Mouse (Mus musculus) cortical plate, adult 2 months (tissue): ENCODE results near the gene Igfbp1. TPM values are rescaled to one million over a fixed set of nuclear protein-coding genes. Genes with fewer than 3 reads are reported as not detected.

Experiments
- H3K27ac ChIP-seq: fragments of 200-500 bp; 2 replicates; pipeline ENCODE4 v1.5.1; 2012; ENCODE audit warnings: low read length, control low read depth, inconsistent platforms; ENCODE audit not compliant: insufficient read depth
- H3K4me1 ChIP-seq: fragments of 200-500 bp; 2 replicates; pipeline ENCODE4 v1.6.1; 2011; ENCODE audit warnings: low read length; ENCODE audit not compliant: control insufficient read depth, insufficient read depth
- H3K4me3 ChIP-seq: fragments of 200-500 bp; 2 replicates; pipeline ENCODE4 v1.5.1; 2011; ENCODE audit warnings: mild to moderate bottlenecking, low read length, control low read depth; ENCODE audit not compliant: insufficient read depth
- CTCF ChIP-seq: fragments of 200-500 bp; IDR thresholded peaks from 2 replicates; pipeline ENCODE4 v1.5.1; 2011; ENCODE audit warnings: mild to moderate bottlenecking, control low read depth, low read length; ENCODE audit not compliant: insufficient read depth; ENCODE audit errors: extremely low read depth
- POLR2A ChIP-seq: fragments of 200-500 bp; IDR thresholded peaks from 2 replicates; pipeline ENCODE4 v1.6.1; 2011; ENCODE audit warnings: mild to moderate bottlenecking, low read length, control low read depth; ENCODE audit not compliant: insufficient read depth; ENCODE audit errors: extremely low read depth
- polyA plus RNA-seq: library from polyadenylated mRNA; depleted of rRNA; stranded (reverse); fragments of >200 nt; gene quantifications from 2 replicates; pipeline ENCODE4 v1.2.3, GENCODE M21; 2012; rRNA removed

Igfbp1 gene
- polyA plus RNA-seq: 0.17 and 0.26 TPM in 2 replicates

DNA sequence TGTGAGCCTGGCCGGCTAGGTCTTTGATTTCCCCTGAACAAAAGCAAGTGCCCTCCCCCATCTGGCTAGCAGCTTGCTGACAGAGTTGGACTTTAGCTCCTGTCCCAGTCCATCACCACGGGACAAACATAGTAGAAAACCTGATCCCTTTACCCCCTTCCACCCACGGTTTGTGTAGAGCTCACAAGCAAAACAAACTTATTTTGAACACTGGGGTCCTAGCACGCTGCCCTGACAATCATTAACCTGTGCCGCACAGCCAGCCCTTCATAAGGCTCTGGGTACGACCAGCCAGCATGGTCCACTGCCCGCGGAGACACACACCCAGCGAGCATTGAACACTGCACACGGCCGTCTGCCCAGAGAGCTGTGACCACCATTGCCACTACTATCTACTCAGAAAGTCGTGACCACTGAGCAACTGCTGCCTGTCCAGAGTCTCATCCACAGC, at the start of gene Igfbp1:
Igfbp1 (plus strand) TSS at position 292 of the 451 bp plus-strand sequence.
- TF ChIP-seq POLR2A (no peak), CTCF (no peak)
- no peaks in the 10 kb centered on the region for H3K4me1 ChIP-seq
- no peak within 1 kb of the TSS for H3K4me3 ChIP-seq
- no peak within 1 kb of the TSS for H3K27ac ChIP-seq

DNA sequence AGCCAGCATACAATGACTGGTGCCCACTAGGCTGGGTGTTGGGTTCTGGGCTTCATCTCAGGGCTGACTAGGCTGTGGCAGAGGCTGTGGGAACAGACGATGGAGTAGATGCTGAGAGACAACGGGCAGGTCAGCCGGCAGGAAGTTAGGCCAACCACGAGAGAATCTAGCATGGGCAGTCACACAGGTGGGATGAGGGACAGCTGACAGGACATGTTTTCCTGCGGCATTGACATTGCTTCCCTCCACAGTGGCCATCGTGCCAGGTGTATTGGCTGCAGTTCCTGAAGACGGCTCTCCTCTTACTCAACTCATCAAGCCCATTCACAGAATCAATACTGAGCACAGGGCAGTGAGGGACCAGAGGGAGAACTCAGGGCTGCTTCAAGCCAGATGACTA, 49.6 kb upstream of the Igfbp1 start:
- Histone ChIP-seq H3K4me3 (no peak overlapping the region), H3K27ac (no peak overlapping the region), H3K4me1 (no peaks in the 10 kb centered on the region)
- TF ChIP-seq CTCF (no peak), POLR2A (no peak)

DNA sequence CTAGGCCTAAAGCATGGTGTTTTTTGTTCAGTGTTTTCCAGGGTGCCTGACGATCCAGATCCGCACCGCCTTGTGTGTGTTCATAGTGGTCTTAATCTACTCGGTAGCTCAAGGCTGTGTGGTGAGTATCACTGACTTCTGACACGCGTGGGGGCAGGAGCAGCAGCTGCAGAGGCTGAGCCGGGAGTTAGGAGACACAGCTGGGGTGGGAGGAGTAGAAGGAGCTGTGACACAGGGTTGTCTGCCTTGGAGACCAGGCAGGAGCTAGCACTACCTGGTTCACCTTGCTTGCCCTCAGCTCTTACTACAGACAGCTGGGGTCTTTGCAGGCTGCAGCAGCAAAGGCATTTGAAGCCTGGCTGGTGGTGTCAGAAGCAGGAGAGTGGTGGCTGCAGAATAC, 48.1 kb upstream of the Igfbp1 start:
- Histone ChIP-seq H3K4me1 (no peaks in the 10 kb centered on the region), H3K4me3 (no peak overlapping the region), H3K27ac (no peak overlapping the region)
- TF ChIP-seq CTCF (no peak), POLR2A (no peak)

DNA sequence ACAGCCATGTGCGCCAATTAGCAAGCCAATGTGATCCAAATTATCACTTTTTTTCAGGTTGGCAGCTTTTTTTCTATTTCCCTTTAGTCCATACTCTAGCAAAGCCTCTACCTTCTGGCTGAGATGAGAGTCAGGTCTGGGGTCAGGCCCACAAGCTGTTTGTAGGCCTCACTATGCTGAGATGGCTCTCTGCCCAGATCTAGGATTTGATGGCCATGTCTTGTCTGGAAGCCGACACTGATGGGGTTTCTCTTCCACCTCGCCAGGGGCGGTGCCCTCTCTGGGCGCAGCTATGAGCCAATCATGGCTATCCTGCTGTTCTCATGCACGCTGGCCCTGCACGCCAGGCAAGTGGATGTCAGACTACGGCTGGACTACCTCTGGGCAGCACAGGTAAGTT, 47.1 kb upstream of the Igfbp1 start:
- TF ChIP-seq CTCF (no peak), POLR2A (no peak)
- Histone ChIP-seq H3K4me1 (no peaks in the 10 kb centered on the region), H3K27ac (no peak overlapping the region), H3K4me3 (no peak overlapping the region)

DNA sequence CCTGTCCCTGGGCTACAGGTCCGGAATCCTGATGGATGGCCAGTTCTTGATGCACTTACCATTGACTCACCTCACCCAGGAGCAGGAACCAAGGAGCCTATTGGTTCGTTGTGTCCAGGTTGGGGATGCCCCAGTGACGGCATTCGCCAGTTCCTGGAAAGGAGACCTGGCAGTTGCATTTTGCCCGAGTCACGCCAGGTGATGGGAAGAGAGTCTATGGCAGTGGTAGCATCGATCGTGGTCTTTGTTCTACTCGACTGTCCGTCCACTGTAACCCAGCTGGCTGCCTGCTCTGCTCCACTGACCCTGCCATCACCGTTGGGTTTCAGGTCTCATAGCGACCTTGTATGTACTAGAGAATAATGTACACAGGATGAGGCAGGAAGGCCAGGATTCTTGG, 45.2 kb upstream of the Igfbp1 start:
- H3K4me1 ChIP-seq: no peaks in the 10 kb centered on the region
- H3K4me3 ChIP-seq: no peak overlapping the region
- H3K27ac ChIP-seq: no peak overlapping the region
- TF ChIP-seq CTCF (no peak), POLR2A (no peak)

DNA sequence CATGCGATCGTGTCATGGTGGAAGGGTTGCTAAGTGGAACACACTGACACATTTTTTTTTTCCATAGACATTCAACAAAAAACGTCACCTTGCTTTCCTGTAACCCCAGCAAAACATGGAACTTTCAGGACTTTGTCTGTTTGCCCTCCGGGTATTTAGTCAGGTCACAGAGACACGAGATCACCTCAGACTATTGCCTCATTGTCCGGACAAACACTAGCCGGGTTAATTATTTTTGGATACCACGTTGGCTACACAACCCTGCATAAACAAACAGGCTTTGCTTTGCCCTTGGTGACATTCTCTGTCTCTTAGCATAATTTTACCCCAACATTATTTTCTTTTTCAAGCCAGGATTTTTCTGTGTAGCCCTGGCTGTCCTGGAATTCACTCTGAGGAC, 44.5 kb upstream of the Igfbp1 start:
- Histone ChIP-seq H3K4me1 (no peaks in the 10 kb centered on the region), H3K27ac (no peak overlapping the region), H3K4me3 (no peak overlapping the region)
- no peak for TF ChIP-seq CTCF
- no peak for TF ChIP-seq POLR2A

DNA sequence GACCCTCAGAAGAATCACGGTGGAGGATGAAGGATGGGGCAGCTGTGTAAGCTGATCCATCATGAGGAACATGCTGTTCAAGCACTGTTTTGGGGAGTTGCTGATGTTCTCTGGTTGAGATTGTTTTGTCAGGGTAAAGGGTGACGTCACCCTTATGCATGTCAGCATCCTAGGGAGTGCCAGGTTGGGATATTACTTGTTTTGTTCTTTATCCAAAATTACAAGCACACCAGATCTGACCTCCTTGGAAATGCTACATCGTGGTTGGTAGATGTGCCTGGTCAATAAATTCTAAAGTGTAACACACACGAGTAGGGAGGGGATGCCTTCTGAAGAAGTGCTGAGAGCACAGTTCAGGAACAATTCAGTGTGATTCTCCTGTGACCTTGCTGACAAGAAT, 41.2 kb upstream of the Igfbp1 start:
- Histone ChIP-seq H3K27ac (no peak overlapping the region), H3K4me1 (no peaks in the 10 kb centered on the region), H3K4me3 (no peak overlapping the region)
- TF ChIP-seq CTCF: no peak
- no peak for TF ChIP-seq POLR2A

DNA sequence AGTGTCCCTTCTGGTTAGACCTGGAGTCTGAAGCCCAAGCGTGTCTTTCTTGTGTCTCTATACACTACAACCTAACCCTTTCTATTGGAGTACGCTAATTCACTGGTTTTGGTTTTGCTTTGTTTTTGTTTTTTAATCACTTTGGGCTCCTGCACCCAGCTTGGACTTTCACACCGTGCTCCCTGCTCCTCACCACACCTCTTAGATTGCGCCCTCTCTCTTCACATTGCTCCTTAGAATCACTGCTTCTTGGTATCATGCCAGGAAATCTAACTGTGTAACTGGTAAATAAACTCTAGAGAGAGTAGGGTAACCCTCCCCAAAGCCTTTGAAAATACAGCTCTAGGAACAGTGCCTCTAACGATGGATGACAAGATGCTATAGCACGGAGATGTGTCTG, 39.4 kb upstream of the Igfbp1 start:
- no peaks in the 10 kb centered on the region for H3K4me1 ChIP-seq

DNA sequence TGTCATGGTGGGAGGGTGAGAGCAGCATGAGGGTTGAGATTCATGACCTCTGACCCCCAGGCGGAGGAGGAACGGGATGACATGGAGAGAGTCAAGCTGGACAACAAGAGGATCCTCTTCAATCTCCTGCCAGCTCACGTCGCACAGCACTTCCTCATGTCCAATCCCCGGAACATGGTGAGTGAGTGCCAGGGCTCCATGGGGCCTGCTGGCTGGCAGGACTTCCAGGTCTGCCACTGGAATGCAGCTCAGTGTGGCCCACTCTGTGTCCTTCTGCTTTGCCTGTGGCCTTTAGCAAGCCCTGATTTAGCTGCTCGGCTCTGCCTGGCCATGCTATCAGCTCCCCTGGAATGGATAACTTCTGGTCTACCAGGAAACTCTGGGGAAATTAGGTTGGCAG, 37.4 kb upstream of the Igfbp1 start:
- Histone ChIP-seq H3K4me3 (no peak overlapping the region), H3K27ac (no peak overlapping the region), H3K4me1 (no peaks in the 10 kb centered on the region)
- no peak for TF ChIP-seq CTCF
- no peak for TF ChIP-seq POLR2A

More for the DNA sequence above, 39.4 kb upstream of the Igfbp1 start:
- TF ChIP-seq POLR2A (no peak), CTCF (no peak)
- no peak overlapping the region for H3K4me3 ChIP-seq
- no peak overlapping the region for H3K27ac ChIP-seq

DNA sequence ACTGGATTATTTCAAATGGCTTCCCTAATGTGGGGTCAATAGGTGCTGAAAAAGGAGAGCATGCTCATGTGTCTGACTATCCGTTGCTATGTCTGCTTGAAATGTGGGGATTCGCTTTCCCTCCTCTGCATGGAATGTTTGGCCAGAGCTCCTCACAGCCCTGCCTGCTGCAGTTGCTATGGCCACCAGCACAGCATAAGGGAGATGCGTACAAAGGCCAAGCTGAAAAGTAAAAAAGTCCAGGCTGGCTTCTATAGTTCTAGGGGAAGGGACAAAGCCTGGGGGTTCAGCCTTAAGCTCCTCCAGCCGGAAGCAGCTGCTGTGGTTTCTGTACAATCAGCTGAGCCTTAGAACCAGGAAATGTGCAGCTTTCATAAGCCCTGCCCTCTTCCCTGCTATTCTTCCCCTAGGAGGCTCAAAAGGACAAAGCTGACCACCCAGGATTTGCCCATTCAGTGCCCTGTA, 36.9 kb upstream of the Igfbp1 start:
- Histone ChIP-seq H3K27ac (no peak overlapping the region), H3K4me3 (no peak overlapping the region), H3K4me1 (no peaks in the 10 kb centered on the region)
- TF ChIP-seq CTCF (no peak), POLR2A (no peak)
